9 mouse cellular contexts compared by ENCODE assay signal in genomic region chr13:117010143-117010542, GRCm38 (mm10). TPM values are rescaled to one million over a fixed set of nuclear protein-coding genes. Genes with fewer than 3 reads are reported as not detected.
DNase-seq lines count a peak whose midpoint lies in the region; ATAC-seq and TF ChIP-seq lines count a peak whose summit lies in the region.
"Had no signal": no experiment of that assay in that cellular context is flagged by ENCODE, and none has a peak within 500 bp of the region (broad histone marks: within the 10 kb centered on the region; RNA-seq: fewer than 3 reads in every experiment).

No protein-coding gene starts in this region.

- TF ChIP-seq POLR2A in cerebellum, adult 2 months (IDR thresholded peaks at IDR 0.05; ENCODE audit: borderline replicate concordance, insufficient read depth, low read length), result no peak

- peak in 1 of 2 experiments; percentile 24 for DNase-seq in layer of hippocampus, adult 2 months (ENCODE audit: low spot score in 2 of 2)
- DNase-seq in layer of hippocampus, postnatal 14 days (ENCODE audit: low spot score in 2 of 2), result no peak
- peak; percentile 64 to 72 for DNase-seq in cerebellum, adult 2 months
- peak; percentile 87 for DNase-seq in forebrain, postnatal 0 days
- DNase-seq in right cerebral cortex, adult 18-20 months, result peak; percentile 42
- no peak for DNase-seq in adrenal gland, adult 8-10 months
- DNase-seq in lung, postnatal 25 days (ENCODE audit: low spot score), result no peak
- DNase-seq: liver, embryonic 13.5 days had no signal

- no peak for TF ChIP-seq CTCF in layer of hippocampus, adult 2 months (conservative IDR thresholded peaks at IDR 0.05)
- no peak for TF ChIP-seq CTCF in cerebellum, adult 2 months (IDR thresholded peaks at IDR 0.05; ENCODE audit: borderline replicate concordance, insufficient read depth, low read depth, low read length)
- TF ChIP-seq CTCF in forebrain, postnatal 0 days (IDR thresholded peaks at IDR 0.05; ENCODE audit: low read depth), result no peak

- no peaks in the 10 kb centered on the region for H3K27me3 ChIP-seq in cerebellum, adult 2 months (ENCODE audit: control insufficient read depth, insufficient read depth, low read length)
- H3K27me3 ChIP-seq in forebrain, postnatal 0 days (ENCODE audit: insufficient read depth, low read length), result no peaks in the 10 kb centered on the region
- H3K27me3 ChIP-seq: liver, embryonic 13.5 days; midbrain, embryonic 15.5 days had no signal

- no peak overlapping the region for H3K9ac ChIP-seq in forebrain, postnatal 0 days
- H3K9ac ChIP-seq: liver, embryonic 13.5 days; midbrain, embryonic 15.5 days had no signal

- peak; percentile 85 for ATAC-seq in forebrain, postnatal 0 days
- ATAC-seq: midbrain, embryonic 15.5 days had no signal

- H3K4me1 ChIP-seq in cerebellum, adult 2 months (ENCODE audit: control insufficient read depth, insufficient read depth, low read length), result peaks cover 9% of the 10 kb centered on the region; the same call in 1 of the 2 replicates
- no peaks in the 10 kb centered on the region for H3K4me1 ChIP-seq in forebrain, postnatal 0 days (ENCODE audit: insufficient read depth)
- H3K4me1 ChIP-seq: liver, embryonic 13.5 days; midbrain, embryonic 15.5 days had no signal

- H3K27ac ChIP-seq in layer of hippocampus, adult 2 months, result 0 out of 2 replicates have a peak overlapping the region, but pooled peaks have one; percentile 8
- no peak overlapping the region for H3K27ac ChIP-seq in cerebellum, adult 2 months (ENCODE audit: insufficient read depth, low read length)
- H3K27ac ChIP-seq in forebrain, postnatal 0 days (ENCODE audit: low read depth, low read length), result no peak overlapping the region
- H3K27ac ChIP-seq: liver, embryonic 13.5 days; midbrain, embryonic 15.5 days had no signal

- H3K9me3 ChIP-seq in forebrain, postnatal 0 days (ENCODE audit: low read length), result no peaks in the 10 kb centered on the region
- H3K9me3 ChIP-seq: liver, embryonic 13.5 days; midbrain, embryonic 15.5 days had no signal

- WGBS in cerebellum, adult 2 months, result 13% methylated on average over 8 of the region's 8 CpGs
- 27% methylated on average over 8 of the region's 8 CpGs for WGBS in forebrain, postnatal 0 days

- no peak overlapping the region for H3K4me2 ChIP-seq in forebrain, postnatal 0 days (ENCODE audit: low read depth)
- H3K4me2 ChIP-seq: liver, embryonic 13.5 days; midbrain, embryonic 15.5 days had no signal

- peak overlapping the region; percentile 28 for H3K4me3 ChIP-seq in layer of hippocampus, adult 2 months
- no peak overlapping the region for H3K4me3 ChIP-seq in cerebellum, adult 2 months (replicated peaks; ENCODE audit: insufficient read depth, low read depth, low read length)
- H3K4me3 ChIP-seq in forebrain, postnatal 0 days (ENCODE audit: low read depth, low read length), result no peak overlapping the region
- H3K4me3 ChIP-seq: liver, embryonic 13.5 days; midbrain, embryonic 15.5 days had no signal

- no peaks in the 10 kb centered on the region for H3K36me3 ChIP-seq in forebrain, postnatal 0 days (ENCODE audit: insufficient read depth)
- H3K36me3 ChIP-seq: liver, embryonic 13.5 days; midbrain, embryonic 15.5 days had no signal

RNA-seq across cellular contexts. Expression of gene Parp8, which starts 15.2 kb away (rescaled TPM):
- 10 to 100 TPM; 34.6 to 37.6 TPM for total RNA-seq in layer of hippocampus, adult 2 months (2021)
- 10 to 100 TPM; 58.6 to 59.2 TPM for total RNA-seq in layer of hippocampus, postnatal 14 days (2021)
- polyA plus RNA-seq in cerebellum, adult 2 months (2012; rRNA removed), result 24.8 and 25.7 TPM in 2 replicates
- total RNA-seq in forebrain, postnatal 0 days (2014; rRNA removed), result 37.2 and 46.1 TPM in 2 replicates
- polyA plus RNA-seq in forebrain, postnatal 0 days (2015; fragmentation: Nextera tagmentation; extraction: Ambion mirVana), result 13.3 and 20.8 TPM in 2 replicates
- total RNA-seq in adrenal gland, adult 8-10 months (2022), result 10 to 100 TPM in 3 of 4 experiments, 1 to 10 TPM in 1; 9.7 to 23.7 (median 16.7) TPM

Comparison
In these comparisons a context has a peak if more than half of its experiments do, and no peak if none do; other contexts are left out.
1. DNase-seq: peak in cerebellum, adult 2 months (2 of 2), forebrain, postnatal 0 days (single experiment) and right cerebral cortex, adult 18-20 months (single experiment); none in layer of hippocampus, postnatal 14 days (0 of 2), adrenal gland, adult 8-10 months (single experiment) and lung, postnatal 25 days (single experiment).